Mouse (Mus musculus) limb, embryonic 15.5 days (tissue): ENCODE measurements around the gene Arap2. TPM values are rescaled to one million over a fixed set of nuclear protein-coding genes. Genes with fewer than 3 reads are reported as not detected.

Experiments used
- ATAC-seq: fragments of 200-750 bp; cut with Nextera tagmentation; 2 replicates; pipeline ENCODE4 v1.8.0; 2017; ENCODE audit warnings: low read depth, moderate TSS enrichment; ENCODE audit not compliant: insufficient number of reproducible peaks, low FRiP score, low TSS enrichment
- H3K27ac ChIP-seq: fragments of 300-500 bp; sonication (generic); 2 replicates; pipeline ENCODE4 v1.5.1; 2015; ENCODE audit warnings: moderate library complexity, mild to moderate bottlenecking, inconsistent platforms
- H3K27me3 ChIP-seq: fragments of 300-500 bp; sonication (generic); 2 replicates; pipeline ENCODE4 v1.6.1; 2015; ENCODE audit warnings: inconsistent platforms
- H3K36me3 ChIP-seq: fragments of 300-500 bp; sonication (generic); 2 replicates; pipeline ENCODE4 v1.6.1; 2015; ENCODE audit warnings: inconsistent platforms
- H3K4me1 ChIP-seq: fragments of 300-500 bp; sonication (generic); 2 replicates; pipeline ENCODE4 v1.6.1; 2015; ENCODE audit warnings: inconsistent platforms
- H3K4me2 ChIP-seq: fragments of 300-500 bp; sonication (generic); 2 replicates; pipeline ENCODE4 v1.6.1; 2015; ENCODE audit warnings: mild to moderate bottlenecking, inconsistent platforms
- H3K4me3 ChIP-seq: fragments of 300-500 bp; sonication (generic); 2 replicates; pipeline ENCODE4 v1.5.1; 2015; ENCODE audit warnings: mild to moderate bottlenecking, inconsistent platforms
- H3K9ac ChIP-seq: fragments of 300-500 bp; sonication (generic); 2 replicates; pipeline ENCODE4 v1.6.1; 2015; ENCODE audit warnings: inconsistent platforms
- H3K9me3 ChIP-seq: fragments of 300-500 bp; sonication (generic); 2 replicates; pipeline ENCODE4 v1.6.1; 2016; ENCODE audit warnings: inconsistent platforms
- WGBS: fragments of 180-500 bp; shearing (Covaris S2); methylation state at CpG from one replicate; pipeline ENCODE4 v1.1.7; 2015; 5-methylcytosine and 5-hydroxymethylcytosine counted together
- polyA plus RNA-seq: library from polyadenylated mRNA; unstranded; fragments of >200 nt; fragmentation: Nextera tagmentation; extraction: Ambion mirVana; gene quantifications from 2 replicates; pipeline ENCODE4 v1.2.1, GENCODE M21; 2015

The Arap2 gene
- 11.7 and 12.0 TPM in 2 replicates for polyA plus RNA-seq

GRCm38 (mm10) chr5:62765784-62766701 lies at the start of gene Arap2:
Gene Arap2, minus strand, starts transcription at chr5:62766159.
- ATAC-seq: peak; percentile 69; the same call in 1 of the 2 replicates
- under 1% methylated on average over 100 of the region's 106 CpGs for WGBS
- Histone ChIP-seq H3K9me3 (no peaks in the 10 kb centered on the region), H3K4me1 (peaks cover 2% of the 10 kb centered on the region; the same call in 1 of the 2 replicates), H3K4me3 (peak within 1 kb of the TSS; percentile 59), H3K27me3 (0 out of 2 replicates have a peak, but pooled peaks cover 7% of the 10 kb centered on the region), H3K27ac (peak within 1 kb of the TSS; percentile 82), H3K4me2 (peak within 1 kb of the TSS; percentile 83), H3K9ac (peak within 1 kb of the TSS; percentile 32), H3K36me3 (no peaks in the 10 kb centered on the region)

- Histone ChIP-seq H3K36me3 (no peaks in the 10 kb centered on the region), H3K9me3 (no peaks in the 10 kb centered on the region), H3K9ac (no peak overlapping the region), H3K4me2 (no peak overlapping the region), H3K4me3 (no peak overlapping the region), H3K27me3 (no peaks in the 10 kb centered on the region), H3K4me1 (no peaks in the 10 kb centered on the region), H3K27ac (no peak overlapping the region)
- ATAC-seq: no peak
- WGBS: 55% methylated on average over 1 of the region's 1 CpGs
Measured at GRCm38 (mm10) chr5:62815741-62816140, 49.8 kb upstream of the Arap2 start.

- Histone ChIP-seq H3K4me3 (no peak overlapping the region), H3K27me3 (no peaks in the 10 kb centered on the region), H3K27ac (no peak overlapping the region), H3K9me3 (no peaks in the 10 kb centered on the region), H3K9ac (no peak overlapping the region), H3K4me1 (no peaks in the 10 kb centered on the region), H3K36me3 (no peaks in the 10 kb centered on the region), H3K4me2 (no peak overlapping the region)
- no peak for ATAC-seq
- WGBS: 63% methylated on average over 1 of the region's 1 CpGs
Measured at GRCm38 (mm10) chr5:62814072-62814414, 48.1 kb upstream of the Arap2 start.

GRCm38 (mm10) chr5:62813402-62814071 lies 47.6 kb upstream of the Arap2 start, which contains the start of gene Dthd1:
Gene Dthd1, plus strand, starts transcription at chr5:62813823.
- 83% methylated on average over 6 of the region's 6 CpGs for WGBS
- ATAC-seq: no peak
- Histone ChIP-seq H3K9me3 (no peaks in the 10 kb centered on the region), H3K27ac (no peak within 1 kb of the TSS), H3K4me2 (no peak within 1 kb of the TSS), H3K9ac (no peak within 1 kb of the TSS), H3K4me1 (no peaks in the 10 kb centered on the region), H3K4me3 (no peak within 1 kb of the TSS), H3K27me3 (no peaks in the 10 kb centered on the region), H3K36me3 (no peaks in the 10 kb centered on the region)

GRCm38 (mm10) chr5:62792776-62793175 lies 26.8 kb upstream of the Arap2 start:
- ATAC-seq: no peak
- whole genome bisulfite sequencing: 70% methylated on average over 1 of the region's 1 CpGs
- no peaks in the 10 kb centered on the region for H3K4me1 ChIP-seq
- H3K4me2 ChIP-seq: no peak overlapping the region
- H3K9me3 ChIP-seq: no peaks in the 10 kb centered on the region
- H3K9ac ChIP-seq: no peak overlapping the region
- H3K27ac ChIP-seq: no peak overlapping the region
- H3K36me3 ChIP-seq: no peaks in the 10 kb centered on the region
- no peaks in the 10 kb centered on the region for H3K27me3 ChIP-seq
- no peak overlapping the region for H3K4me3 ChIP-seq

GRCm38 (mm10) chr5:62790921-62791564 lies 25.1 kb upstream of the Arap2 start:
- Histone ChIP-seq H3K27me3 (no peaks in the 10 kb centered on the region), H3K4me3 (no peak overlapping the region), H3K4me2 (no peak overlapping the region), H3K27ac (no peak overlapping the region), H3K9ac (no peak overlapping the region), H3K4me1 (no peaks in the 10 kb centered on the region), H3K9me3 (no peaks in the 10 kb centered on the region), H3K36me3 (no peaks in the 10 kb centered on the region)
- WGBS: 87% methylated on average over 5 of the region's 5 CpGs
- ATAC-seq: no peak

- no peak overlapping the region for H3K4me2 ChIP-seq
- no peaks in the 10 kb centered on the region for H3K27me3 ChIP-seq
- H3K36me3 ChIP-seq: no peaks in the 10 kb centered on the region
- H3K9ac ChIP-seq: no peak overlapping the region
- no peaks in the 10 kb centered on the region for H3K9me3 ChIP-seq
- H3K4me1 ChIP-seq: no peaks in the 10 kb centered on the region
- ATAC-seq: no peak
- no peak overlapping the region for H3K4me3 ChIP-seq
- H3K27ac ChIP-seq: no peak overlapping the region
- 73% methylated on average over 3 of the region's 3 CpGs for WGBS
Measured at GRCm38 (mm10) chr5:62786809-62787208, 20.9 kb upstream of the Arap2 start.

- H3K4me3 ChIP-seq: no peak overlapping the region
- no peak overlapping the region for H3K9ac ChIP-seq
- H3K27me3 ChIP-seq: no peaks in the 10 kb centered on the region
- H3K4me1 ChIP-seq: no peaks in the 10 kb centered on the region
- H3K9me3 ChIP-seq: no peaks in the 10 kb centered on the region
- 78% methylated on average over 5 of the region's 5 CpGs for WGBS
- H3K27ac ChIP-seq: no peak overlapping the region
- no peak overlapping the region for H3K4me2 ChIP-seq
- ATAC-seq: no peak
- no peaks in the 10 kb centered on the region for H3K36me3 ChIP-seq
Measured at GRCm38 (mm10) chr5:62778682-62779081, 12.7 kb upstream of the Arap2 start.

GRCm38 (mm10) chr5:62777804-62778203 lies 11.8 kb upstream of the Arap2 start:
- Histone ChIP-seq H3K9ac (no peak overlapping the region), H3K4me2 (no peak overlapping the region), H3K4me3 (no peak overlapping the region), H3K4me1 (no peaks in the 10 kb centered on the region), H3K27ac (no peak overlapping the region), H3K36me3 (no peaks in the 10 kb centered on the region), H3K27me3 (no peaks in the 10 kb centered on the region), H3K9me3 (no peaks in the 10 kb centered on the region)
- ATAC-seq: no peak
- WGBS: 81% methylated on average over 8 of the region's 8 CpGs

GRCm38 (mm10) chr5:62771775-62772599 lies 6.0 kb upstream of the Arap2 start:
- H3K36me3 ChIP-seq: no peaks in the 10 kb centered on the region
- 81% methylated on average over 11 of the region's 11 CpGs for WGBS
- no peak overlapping the region for H3K27ac ChIP-seq
- H3K4me2 ChIP-seq: no peak overlapping the region
- no peak overlapping the region for H3K9ac ChIP-seq
- H3K27me3 ChIP-seq: 0 out of 2 replicates have a peak, but pooled peaks cover 6% of the 10 kb centered on the region
- ATAC-seq: no peak
- no peaks in the 10 kb centered on the region for H3K9me3 ChIP-seq
- H3K4me3 ChIP-seq: no peak overlapping the region
- no peaks in the 10 kb centered on the region for H3K4me1 ChIP-seq

- no peak for ATAC-seq
- Histone ChIP-seq H3K9me3 (no peaks in the 10 kb centered on the region), H3K27ac (peak overlapping the region; percentile 67), H3K4me3 (peak overlapping the region; percentile 59), H3K9ac (peak overlapping the region; percentile 32; the same call in 1 of the 2 replicates), H3K4me1 (peaks cover 5% of the 10 kb centered on the region), H3K4me2 (peak overlapping the region; percentile 83), H3K36me3 (no peaks in the 10 kb centered on the region), H3K27me3 (0 out of 2 replicates have a peak, but pooled peaks cover 7% of the 10 kb centered on the region)
- WGBS: 11% methylated on average over 5 of the region's 5 CpGs
Measured at GRCm38 (mm10) chr5:62765459-62765783, 538 bp downstream of the Arap2 start.
